Mouse (Mus musculus) testis, postnatal 10 days (tissue): ENCODE measurements at regions not wholly inside any gene's neighbourhood (a gene's known extent, or its start where the extent isn't known, plus 50 kb on each side); places are given as distances from the start of the nearest gene placed in this dataset.

Source experiments
- DNase-seq: peaks from one replicate; pipeline ENCODE4 v3.0.0; 2021; ENCODE audit warnings: low spot score

DNA sequence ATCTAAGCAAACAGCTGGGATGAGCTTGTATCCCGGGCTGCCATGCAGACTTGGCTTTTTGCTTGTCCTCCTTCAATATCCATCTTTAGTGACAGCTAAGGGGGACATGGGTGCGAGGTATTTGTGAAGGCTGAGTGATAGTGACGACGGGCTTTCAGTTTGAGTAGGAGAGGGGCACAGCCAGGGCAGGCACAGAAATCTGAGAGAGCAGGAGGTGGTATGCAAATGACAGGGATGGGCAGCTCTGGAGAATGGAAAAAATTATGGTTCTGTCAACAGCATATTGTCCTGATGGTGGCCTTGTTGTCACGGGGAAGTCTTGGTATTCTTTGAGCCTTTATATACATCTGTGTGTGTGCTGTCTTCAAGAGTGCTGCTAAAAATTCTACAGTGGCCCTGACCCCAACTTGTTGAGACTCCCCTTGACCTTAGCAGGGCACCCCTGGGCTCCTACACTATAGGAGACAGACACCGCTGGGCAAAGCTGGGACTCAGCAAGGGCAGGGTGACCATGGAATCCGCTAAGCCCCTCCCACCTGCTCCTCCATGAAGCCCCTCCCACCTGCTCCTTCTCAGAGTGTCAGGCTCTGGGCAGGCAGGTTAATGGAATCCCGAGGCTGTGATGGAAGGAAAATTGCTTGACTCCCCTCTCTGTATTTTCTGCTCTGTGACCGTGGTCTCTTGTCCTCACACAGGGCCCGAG, 156.1 kb downstream of the Matn1 start:
- no peak for DNase-seq

DNA sequence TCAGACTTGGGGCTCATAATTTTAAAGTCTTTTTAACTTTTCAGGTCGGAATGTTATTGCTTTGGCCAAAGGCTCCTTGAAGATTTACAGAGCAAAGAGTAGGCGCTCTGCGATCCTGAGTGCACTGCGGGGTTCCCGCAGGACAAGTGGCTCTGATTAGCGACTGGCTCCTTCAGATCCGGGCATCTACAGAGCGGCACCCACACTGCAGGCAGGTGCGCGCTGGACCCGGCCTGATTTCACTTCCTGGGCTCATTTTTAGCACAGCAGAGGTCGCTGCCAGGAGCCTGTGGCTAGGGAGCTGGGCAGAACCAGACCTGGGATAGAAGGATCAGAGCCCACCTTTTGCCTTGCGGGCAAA, 156.6 kb downstream of the Matn1 start:
- DNase-seq: no peak

DNA sequence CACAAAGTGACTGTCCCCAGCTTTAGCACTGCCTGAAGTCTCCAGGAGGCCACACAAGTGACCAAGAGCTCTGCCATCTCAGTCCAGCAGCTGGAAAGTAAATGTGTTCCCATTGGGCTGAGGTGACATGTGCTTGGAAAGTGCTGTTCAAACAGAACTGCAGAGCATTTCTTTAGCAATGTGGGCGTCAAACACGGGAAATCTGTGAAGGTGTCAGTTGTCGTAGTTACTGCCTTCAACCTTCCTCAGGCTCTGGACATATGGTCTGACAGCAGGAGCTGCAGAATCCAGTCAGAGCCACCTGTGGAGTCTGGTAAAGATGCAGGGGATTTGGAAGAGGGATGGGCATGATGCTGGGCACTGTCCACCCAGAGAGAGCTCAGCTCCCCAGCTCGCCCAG, 158.0 kb downstream of the Matn1 start:
- no peak for DNase-seq

DNA sequence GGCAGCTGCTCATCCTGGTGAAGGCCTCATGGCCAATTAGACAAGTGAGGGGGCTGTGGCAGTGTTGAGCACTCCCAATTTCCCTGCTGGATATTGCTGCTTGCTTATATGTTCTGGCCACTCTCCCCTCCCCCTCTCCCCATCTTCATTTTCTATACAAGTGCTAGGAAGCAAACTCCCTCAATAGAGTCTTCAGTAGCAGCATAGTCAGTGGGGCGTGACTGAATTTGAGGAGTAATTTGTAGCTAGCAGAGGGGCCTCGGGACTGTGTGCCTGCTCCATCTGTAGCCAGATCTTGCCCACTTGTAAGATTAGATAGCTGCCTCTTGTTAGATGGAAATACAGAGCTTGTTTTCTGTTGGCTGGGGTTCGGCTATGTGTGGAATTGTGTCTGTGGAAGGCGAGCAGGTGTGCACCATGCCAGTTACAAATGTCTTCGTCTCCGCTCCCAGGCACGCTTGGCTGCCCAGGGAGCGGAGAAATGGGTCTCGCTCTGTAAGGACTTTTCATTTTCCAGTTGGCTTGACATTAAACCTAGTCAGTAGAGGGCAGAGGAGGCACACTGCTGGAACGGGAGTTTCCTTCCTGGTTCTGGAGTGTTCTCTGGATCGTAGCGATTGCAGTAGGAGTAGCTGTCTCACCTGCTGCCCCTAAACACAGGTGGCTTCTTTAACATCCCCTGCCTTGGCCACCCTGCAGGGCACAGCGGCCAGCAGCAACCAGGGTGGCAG, 163.1 kb downstream of the Matn1 start:
- DNase-seq: no peak

- no peak for DNase-seq
Measured at GRCm38 (mm10) chr4:131112536-131112935, 168.4 kb downstream of the Matn1 start.

DNA sequence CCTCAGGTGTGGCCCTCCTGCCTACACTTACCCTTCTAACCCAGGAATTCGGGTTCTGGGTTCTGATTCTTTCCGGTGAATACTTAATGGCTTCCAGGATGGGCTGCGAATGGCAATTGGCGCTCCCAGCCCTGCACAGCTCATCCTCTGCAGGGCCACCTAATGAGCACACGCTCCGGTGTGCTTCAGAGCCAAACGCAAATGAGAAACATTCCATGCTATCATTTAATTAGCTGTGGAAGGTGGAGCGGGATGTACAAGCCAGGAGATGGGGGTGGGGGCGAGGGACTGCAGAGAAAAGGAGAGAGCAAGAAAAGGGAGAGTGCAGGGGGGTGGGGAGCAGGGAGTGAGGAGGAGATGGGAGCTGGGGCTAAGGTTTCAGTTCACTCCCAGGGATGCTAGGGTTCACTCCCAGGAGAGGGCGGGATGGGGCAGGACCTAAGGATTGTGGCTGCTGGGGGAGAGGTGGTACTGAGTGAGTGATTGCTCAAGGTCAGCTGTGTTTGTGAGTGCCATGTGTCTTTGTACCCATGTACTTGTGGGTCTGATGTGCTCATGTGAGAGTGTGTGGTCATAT, 169.6 kb downstream of the Matn1 start:
- DNase-seq: no peak

DNA sequence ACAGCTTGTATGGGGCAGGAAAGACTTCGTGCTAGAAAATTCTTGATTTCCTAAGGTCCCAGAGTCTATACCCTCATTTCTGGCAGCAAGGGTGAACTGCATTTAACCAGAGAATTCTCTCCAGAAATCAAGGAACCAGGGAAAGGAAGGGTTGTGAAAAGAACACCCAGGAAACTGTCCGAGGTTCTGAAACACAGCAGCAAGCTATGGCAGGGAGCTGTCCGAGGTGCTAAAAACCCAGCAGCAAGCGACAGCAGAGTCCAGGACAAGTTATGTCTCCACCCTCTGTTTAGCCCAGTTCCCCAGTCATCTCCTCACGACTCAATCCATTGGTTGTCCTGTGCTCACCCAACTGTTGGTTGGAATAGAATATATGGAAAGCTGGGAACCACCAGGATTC, 171.1 kb downstream of the Matn1 start:
- peak; percentile 91 for DNase-seq

DNA sequence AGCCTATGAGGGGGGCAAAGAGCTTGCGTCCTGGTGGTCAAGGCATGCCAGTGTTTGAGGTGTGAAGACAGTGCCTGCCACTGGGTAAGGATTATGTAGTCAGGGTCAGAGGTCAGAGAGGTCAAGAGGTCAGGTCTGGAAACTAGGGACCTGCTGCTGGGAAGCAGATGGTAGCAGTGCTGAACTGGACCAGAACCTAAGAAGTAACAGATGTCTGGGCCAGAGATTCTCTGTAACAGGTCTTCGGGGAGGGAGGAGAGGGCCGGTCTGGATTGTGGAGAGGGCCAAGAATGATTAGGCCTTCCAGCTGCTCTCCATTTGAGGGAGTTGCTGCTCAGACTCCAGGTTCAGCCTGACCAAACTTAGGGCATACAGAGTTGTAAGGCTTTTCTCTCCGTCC, 174.4 kb downstream of the Matn1 start:
- DNase-seq: no peak

GRCm38 (mm10) chr4:131119621-131120020, 175.4 kb downstream of the Matn1 start:
- DNase-seq: no peak

- DNase-seq: no peak
Measured at GRCm38 (mm10) chr4:131120680-131121079, 176.5 kb downstream of the Matn1 start.

GRCm38 (mm10) chr4:131125975-131126374, 181.8 kb downstream of the Matn1 start:
- DNase-seq: no peak

DNA sequence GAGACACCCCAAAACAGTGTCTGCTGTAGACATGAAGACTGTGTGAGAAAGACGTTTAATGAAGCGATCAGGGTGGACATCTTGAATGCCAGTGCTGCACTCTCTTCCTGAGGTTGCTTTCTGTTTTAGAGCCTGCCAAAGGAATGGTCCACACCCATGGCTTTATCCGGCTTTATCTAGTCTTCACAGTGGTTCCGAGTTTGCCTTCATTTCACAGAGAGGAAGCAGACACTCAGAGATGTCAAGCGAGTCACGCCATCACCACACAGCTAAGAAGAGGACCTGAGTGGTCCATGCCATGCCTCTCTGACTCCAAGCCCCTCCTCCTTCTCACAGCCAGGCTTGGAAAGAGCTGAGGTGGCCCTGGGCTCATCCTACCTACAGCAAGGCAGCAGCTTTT, 182.7 kb downstream of the Matn1 start:
- no peak for DNase-seq

- DNase-seq: no peak
Measured at GRCm38 (mm10) chr4:131128646-131129045, 184.5 kb downstream of the Matn1 start.

DNA sequence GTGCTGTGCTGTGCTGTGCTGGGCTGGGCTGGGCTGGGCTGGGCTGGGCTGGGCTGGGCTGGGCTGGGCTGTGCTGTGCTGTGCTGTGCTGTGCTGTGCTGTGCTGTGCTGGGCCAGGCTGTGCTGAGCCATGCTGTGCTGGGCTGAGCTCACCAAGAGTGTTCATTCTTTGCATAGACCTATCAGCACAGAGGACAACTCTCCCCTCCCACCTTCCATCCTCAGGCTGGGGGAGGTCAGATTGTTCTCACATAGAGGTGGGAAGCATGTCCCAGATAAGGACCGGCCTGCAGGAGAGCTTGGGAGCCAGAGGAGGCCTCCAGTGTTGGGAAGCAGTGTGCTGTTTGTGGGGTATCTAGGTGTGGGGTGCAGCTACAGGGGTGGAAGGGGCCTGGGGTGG, 188.0 kb downstream of the Matn1 start:
- no peak for DNase-seq

- no peak for DNase-seq
Measured at GRCm38 (mm10) chr4:131132781-131133180, 188.6 kb downstream of the Matn1 start.

DNA sequence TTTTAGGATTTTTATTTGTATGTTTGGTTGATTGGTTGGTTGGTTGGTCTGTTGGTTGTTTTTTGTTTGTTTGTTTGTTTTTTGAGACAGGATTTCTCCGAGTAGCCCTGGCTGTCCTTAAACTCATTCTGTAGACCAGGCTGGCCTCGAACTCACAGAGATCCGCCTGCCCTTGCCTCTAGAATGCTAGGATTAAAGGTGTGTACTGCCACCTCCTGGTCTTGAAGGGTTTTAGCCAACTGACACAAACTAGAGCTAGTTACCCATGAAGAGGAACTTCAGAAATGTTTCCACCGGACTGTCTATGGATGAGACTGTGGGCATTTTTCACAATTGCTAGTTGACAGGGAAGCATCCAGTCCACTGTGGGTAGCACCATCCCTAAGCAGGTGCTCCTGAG, 191.7 kb downstream of the Matn1 start:
- DNase-seq: no peak

- no peak for DNase-seq
Measured at GRCm38 (mm10) chr4:131138891-131139290, 194.7 kb downstream of the Matn1 start.

GRCm38 (mm10) chr4:131141890-131142465, 197.8 kb downstream of the Matn1 start:
- DNase-seq: no peak

- no peak for DNase-seq
Measured at GRCm38 (mm10) chr4:131145507-131145906, 201.3 kb downstream of the Matn1 start.

DNA sequence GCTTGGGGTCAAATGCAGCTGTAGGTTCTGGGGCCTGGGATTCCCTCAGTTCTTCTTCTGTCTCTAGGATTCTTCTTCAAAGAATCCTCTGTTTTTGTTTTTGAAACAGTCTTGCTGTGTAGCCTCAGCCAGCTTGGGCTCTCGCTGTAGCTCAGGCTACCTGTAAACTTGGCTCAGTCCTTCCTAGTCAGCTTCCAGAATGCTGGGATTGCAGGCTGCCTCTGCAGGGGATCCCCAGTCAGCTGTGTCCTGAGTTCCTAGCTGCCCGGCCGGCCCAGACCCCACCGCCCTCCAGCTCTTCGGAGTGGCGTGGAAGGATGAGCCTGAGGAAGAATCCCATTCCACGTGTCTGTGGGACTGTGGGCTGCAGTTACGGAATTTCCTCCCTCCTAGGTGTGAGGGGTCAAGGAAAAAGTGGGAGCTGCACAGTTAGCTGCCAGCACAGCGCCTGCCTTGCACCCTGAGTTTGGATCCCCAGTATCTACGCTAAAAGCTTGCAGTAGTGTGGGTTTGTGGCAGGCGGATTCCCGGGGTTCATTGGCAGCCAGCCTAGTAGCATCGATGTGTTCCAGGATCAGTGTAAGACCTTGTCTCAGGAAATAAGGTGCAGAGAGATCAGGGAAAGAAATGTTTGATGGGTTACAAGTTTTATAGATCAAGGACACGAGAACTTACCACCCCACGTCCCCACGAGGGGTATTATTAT, 204.0 kb downstream of the Matn1 start:
- no peak for DNase-seq

DNA sequence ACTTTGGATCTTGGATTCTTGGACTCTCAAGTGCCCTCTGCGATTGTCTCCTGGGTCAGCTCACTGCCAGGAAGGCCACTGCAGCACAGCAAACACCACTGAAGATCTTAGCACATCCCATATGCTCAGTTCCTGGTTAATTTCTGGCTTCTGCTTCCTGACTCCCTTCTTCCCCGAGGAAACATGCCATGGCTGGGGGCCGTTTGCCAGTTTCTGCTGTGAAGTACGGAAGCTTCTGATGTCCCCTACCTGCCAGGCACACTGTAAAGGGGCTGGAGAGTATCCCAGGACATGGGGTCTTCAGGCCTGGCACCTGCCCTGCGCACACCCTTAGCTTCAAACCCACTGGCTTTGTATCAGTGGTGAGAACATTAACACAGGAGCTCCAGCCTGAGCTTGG, 205.3 kb downstream of the Matn1 start:
- no peak for DNase-seq

DNA sequence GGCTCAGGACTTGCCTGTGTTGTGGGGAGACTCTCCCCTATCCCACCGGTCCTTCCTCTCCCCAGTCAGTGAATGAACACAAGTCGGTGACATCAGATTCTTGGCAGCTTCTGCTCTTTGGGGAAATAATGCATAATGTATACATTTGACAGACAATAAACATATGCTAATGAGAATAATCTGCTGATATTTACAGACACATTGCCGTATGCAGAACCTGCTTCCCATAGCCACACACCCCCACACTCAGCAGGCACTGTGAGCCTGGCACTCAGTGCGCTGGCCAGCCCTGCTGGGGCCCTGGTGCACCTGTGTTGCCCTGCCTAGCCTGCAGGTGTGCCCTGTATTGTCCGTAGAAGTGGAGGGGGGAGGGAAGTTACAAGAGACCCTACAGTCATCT, 215.5 kb downstream of the Matn1 start:
- DNase-seq: no peak

DNA sequence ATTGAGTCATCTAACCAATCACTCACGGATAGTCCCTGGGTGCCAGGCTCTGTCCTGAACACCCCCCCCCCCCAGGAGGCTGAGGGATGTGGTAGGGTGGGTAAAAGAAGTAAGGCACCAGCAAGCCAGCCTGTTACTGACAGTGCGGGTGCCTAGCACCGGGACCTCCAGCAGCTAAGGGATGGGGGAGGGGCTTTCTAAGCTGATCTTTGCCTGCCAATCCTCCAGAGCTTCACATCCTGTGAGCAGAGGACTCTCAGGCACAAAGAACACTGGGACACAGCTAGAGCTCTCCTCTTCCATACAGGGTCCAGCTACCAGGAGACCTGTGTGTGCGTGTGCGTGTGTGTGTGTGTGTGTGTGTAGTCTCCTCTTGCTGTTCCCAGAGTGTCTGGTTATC, 215.9 kb downstream of the Matn1 start:
- DNase-seq: no peak
